Mouse (Mus musculus) heart, adult 2 months (tissue): ENCODE measurements around the gene Cwf19l1.

Experiments used
- CTCF ChIP-seq: fragments of 200-600 bp; IDR thresholded peaks from 2 replicates; pipeline ENCODE4 v1.8.1; 2022; ENCODE audit warnings: antibody characterized with exemption, mild to moderate bottlenecking, moderate library complexity
- EP300 ChIP-seq: fragments of 200-500 bp; IDR thresholded peaks from 2 replicates; pipeline ENCODE4 v1.6.1; 2011; ENCODE audit warnings: low read depth, low read length, control low read depth; ENCODE audit not compliant: insufficient read depth

- TF ChIP-seq CTCF (no peak), EP300 (no peak)
These were observed 71.9 kb downstream of the Cwf19l1 start for GRCm38 (mm10) chr19:44063773-44064172.
